Mouse (Mus musculus) liver, postnatal 0 days (tissue): Measurements from ENCODE around the gene Gria1.

Source experiments
- CTCF ChIP-seq: sonication (generic); IDR thresholded peaks from 2 replicates; pipeline ENCODE4 v1.5.1; 2016; ENCODE audit warnings: antibody characterized with exemption, low read depth
- EP300 ChIP-seq: IDR thresholded peaks from 2 replicates; pipeline ENCODE4 v1.6.1; 2016; ENCODE audit warnings: antibody characterized with exemption, low read depth, mild to moderate bottlenecking

DNA sequence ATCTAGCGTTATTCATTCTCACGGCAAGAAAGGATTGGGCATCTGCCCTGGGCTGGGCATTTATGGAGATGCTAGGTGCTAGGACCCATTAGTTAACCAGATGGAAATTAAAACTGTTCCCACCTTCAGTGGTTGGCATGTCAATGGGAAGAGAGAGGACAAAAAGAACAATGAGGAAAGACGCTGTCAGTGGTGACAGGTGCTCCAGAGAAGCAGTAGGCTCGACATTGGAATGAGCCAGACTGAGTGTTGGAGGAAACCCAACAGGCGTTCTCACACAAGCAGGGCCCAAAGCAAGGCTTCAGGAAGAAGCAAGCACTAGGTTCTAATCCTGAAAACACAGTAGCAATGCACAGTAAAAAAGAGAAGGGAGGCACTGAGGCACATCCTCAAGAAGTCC lies 203.4 kb downstream of the Gria1 start:
- TF ChIP-seq CTCF (no peak), EP300 (no peak)
